Mouse (Mus musculus): ENCODE data around the gene Ncbp1.

Gene Ncbp1

DNA sequence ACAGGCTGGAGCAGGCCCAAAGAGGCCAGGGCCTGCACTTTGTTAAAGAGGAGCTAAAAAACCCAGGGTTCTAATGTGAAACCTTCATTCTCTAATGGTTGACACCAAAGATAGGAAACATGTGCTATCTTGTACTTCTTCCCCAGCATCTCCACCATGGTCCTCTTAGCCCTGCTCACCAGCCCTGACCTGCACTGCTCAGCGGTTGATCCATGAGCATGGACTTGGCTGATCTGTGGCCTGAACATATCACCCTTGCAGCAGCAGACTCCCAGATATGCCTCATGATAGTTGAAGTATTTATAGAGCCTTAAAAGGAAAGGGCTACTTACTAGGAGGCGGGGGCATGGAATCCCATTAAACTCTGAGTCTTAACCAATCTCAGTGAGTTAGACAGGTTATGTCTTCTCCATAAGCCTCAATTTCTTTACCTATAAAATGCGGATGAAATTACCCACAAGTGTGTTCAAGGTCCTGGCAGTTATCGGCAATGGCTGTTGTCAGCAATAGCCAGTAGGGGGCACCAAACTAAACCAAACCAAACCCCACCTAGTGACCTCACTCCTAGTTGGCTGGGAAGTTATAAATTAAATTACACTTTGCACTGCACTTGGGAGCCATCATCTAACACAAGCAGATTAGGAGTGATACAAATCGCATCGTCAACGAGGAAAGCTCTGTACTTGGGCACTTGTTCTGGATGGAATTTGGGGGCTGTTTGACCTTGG lies 63.6 kb downstream of the Ncbp1 start:
- peak; percentile 52 to 62 for DNase-seq (ENCODE audit: low spot score in 2 of 2)

DNA sequence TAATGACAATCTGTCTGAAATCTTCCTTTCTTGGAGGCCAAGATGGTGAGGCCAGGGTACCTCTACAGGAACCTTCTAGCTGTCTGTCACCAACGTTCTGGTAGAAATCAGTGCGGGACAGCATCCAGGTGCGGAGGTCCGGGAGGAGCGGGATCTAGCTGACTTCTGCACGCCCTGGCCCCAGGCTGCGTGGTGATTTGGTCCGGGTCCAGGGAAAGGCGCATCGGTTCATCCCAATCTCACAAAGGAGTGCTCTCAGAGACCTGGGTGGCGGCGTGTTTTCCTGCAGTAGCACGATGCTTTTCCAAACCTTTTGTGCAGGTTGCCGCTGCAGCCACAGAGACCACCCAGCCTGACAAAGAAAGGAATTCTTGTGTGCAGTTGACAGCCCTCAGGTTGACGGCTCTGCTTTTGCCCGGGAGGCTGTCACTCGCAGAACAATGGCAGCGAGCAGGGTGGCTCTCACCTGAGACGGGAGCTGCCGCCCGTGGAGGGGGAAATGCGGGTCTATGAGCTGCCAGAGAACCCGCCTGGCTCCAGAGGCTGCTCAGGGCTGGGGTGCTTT lies 64.2 kb downstream of the Ncbp1 start:
- no peak for DNase-seq (ENCODE audit: low spot score in 2 of 2)

DNA sequence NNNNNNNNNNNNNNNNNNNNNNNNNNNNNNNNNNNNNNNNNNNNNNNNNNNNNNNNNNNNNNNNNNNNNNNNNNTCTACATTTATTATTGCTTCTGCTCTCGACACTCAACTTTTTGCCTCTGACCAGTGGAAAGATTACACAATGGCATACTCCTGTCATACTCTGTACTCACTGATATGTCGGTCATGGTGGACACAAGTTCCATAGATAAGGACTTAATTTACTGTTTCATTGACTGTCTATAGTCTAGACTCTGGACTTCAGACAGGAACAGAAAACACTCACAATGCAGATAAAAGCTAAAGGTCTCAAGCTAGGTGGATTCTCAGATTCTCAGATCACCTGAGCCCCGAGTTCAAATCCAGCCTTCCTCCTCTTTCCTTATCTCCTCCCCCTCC lies 82.7 kb downstream of the Ncbp1 start:
- DNase-seq (ENCODE audit: low spot score in 2 of 2): no peak

Measured in spleen, postnatal 36 days (tissue).